Mouse (Mus musculus): Measurements from ENCODE around the gene Rbm15b. TPM values are rescaled to one million over a fixed set of nuclear protein-coding genes. Genes with fewer than 3 reads are reported as not detected.

Rbm15b gene
- polyA plus RNA-seq, 1 experiment from 2014 or later = 23.1 TPM

DNA sequence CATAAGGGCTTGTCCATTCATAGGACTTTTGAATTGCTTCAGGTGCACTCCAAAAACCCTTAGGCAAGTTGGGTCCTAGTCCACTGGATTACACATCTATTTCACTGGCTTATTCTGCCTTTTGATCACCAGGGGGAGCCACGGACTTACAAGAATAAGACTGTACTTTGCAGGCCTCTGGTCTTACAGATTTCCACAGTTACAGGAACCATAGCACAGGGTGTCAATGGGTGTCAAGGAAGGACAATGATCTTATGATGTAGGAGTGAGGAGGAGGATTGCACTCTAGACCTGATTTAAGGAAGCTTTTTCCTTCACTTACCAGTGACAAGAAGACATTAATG, 16.5 kb upstream of the Rbm15b start:
- no peaks in the 10 kb centered on the region for H3K4me1 ChIP-seq (ENCODE audit: control insufficient read depth, insufficient read depth, low read length)
- H3K4me3 ChIP-seq (ENCODE audit: low read depth, low read length) = no peak overlapping the region
- H3K27me3 ChIP-seq (ENCODE audit: control insufficient read depth, insufficient read depth, low read length) = no peaks in the 10 kb centered on the region
- no peaks in the 10 kb centered on the region for H3K9me3 ChIP-seq (ENCODE audit: control insufficient read depth, low read length)
- H3K36me3 ChIP-seq (ENCODE audit: control insufficient read depth, insufficient read depth, low read length) = no peaks in the 10 kb centered on the region
- H3K27ac ChIP-seq (replicated peaks; ENCODE audit: low read depth, low read length) = no peak overlapping the region
- H3K9ac ChIP-seq (ENCODE audit: low read length) = no peak overlapping the region
- no peak overlapping the region for H3K4me2 ChIP-seq (ENCODE audit: low read depth, severe bottlenecking)
- 13% methylated on average over 1 of the region's 1 CpGs for WGBS
- ATAC-seq (ENCODE audit: insufficient number of reproducible peaks, low FRiP score, low TSS enrichment, low read depth) = no peak
- no peak for DNase-seq (ENCODE audit: low spot score)

DNA sequence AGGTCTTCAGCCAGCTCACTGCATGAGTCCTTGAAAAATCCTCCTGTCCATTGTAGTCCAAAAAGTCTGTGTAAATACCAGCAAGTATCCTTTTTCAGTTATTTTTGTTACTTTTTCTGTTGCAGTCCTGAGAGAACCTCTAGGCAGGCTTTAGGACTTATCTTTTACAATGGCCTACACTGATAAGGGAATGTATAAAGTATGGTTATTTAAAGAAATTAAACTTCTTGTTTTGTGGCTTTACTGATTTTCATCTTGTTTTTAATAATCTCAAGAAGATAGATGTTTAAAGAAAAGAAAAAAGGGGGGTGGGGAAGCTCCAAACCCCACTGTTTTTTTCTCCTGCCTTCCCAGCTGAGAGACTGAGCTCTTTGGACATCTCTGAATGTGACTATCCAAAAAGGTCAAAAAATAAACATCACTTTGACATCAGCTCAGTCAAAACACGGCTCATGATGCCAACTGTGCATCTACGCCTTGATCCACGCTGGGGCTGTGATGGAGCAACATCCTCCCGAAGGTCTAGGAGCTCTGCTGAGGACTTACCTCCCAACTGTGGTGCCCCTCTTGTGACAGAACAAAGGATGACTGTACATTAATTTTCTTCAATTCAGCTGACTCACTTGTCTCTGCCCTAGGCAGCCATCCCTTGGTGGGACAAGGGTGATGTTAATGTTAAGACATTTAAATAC, 16.0 kb upstream of the Rbm15b start:
- no peak overlapping the region for H3K9ac ChIP-seq (ENCODE audit: low read length)
- ATAC-seq (ENCODE audit: insufficient number of reproducible peaks, low FRiP score, low TSS enrichment, low read depth) (no peak), DNase-seq (ENCODE audit: low spot score) (no peak)
- no peak overlapping the region for H3K4me3 ChIP-seq (ENCODE audit: low read depth, low read length)
- H3K36me3 ChIP-seq (ENCODE audit: control insufficient read depth, insufficient read depth, low read length) = no peaks in the 10 kb centered on the region
- H3K27me3 ChIP-seq (ENCODE audit: control insufficient read depth, insufficient read depth, low read length) = no peaks in the 10 kb centered on the region
- WGBS = 80% methylated on average over 4 of the region's 4 CpGs
- no peaks in the 10 kb centered on the region for H3K9me3 ChIP-seq (ENCODE audit: control insufficient read depth, low read length)
- no peak overlapping the region for H3K27ac ChIP-seq (replicated peaks; ENCODE audit: low read depth, low read length)
- H3K4me1 ChIP-seq (ENCODE audit: control insufficient read depth, insufficient read depth, low read length) = no peaks in the 10 kb centered on the region
- no peak overlapping the region for H3K4me2 ChIP-seq (ENCODE audit: low read depth, severe bottlenecking)

DNA sequence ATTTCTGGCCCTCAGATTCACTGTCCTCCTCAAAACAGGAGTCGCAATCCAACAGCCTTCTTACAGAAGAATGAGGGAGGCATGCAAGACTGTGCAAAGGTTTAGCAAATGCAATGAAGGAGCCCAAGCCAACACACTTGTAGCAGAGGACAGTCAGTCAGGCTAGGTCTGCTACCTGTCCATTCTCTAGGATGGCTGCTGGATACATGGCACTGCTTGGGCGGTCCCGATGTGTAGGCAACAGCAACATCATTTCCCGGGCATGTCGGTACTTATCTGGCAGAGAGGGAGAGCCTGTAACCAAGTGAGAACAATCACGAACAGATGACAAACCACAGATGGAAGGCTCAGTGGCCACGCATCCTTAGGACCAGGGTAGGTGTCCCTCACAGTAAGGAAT, 14.4 kb upstream of the Rbm15b start:
- Histone ChIP-seq H3K4me2 (ENCODE audit: low read depth, severe bottlenecking) (no peak overlapping the region), H3K4me3 (ENCODE audit: low read depth, low read length) (no peak overlapping the region), H3K27ac (replicated peaks; ENCODE audit: low read depth, low read length) (no peak overlapping the region), H3K27me3 (ENCODE audit: control insufficient read depth, insufficient read depth, low read length) (no peaks in the 10 kb centered on the region), H3K9ac (ENCODE audit: low read length) (no peak overlapping the region), H3K9me3 (ENCODE audit: control insufficient read depth, low read length) (no peaks in the 10 kb centered on the region), H3K36me3 (ENCODE audit: control insufficient read depth, insufficient read depth, low read length) (no peaks in the 10 kb centered on the region), H3K4me1 (ENCODE audit: control insufficient read depth, insufficient read depth, low read length) (no peaks in the 10 kb centered on the region)
- no peak for DNase-seq (ENCODE audit: low spot score)
- ATAC-seq (ENCODE audit: insufficient number of reproducible peaks, low FRiP score, low TSS enrichment, low read depth) = no peak
- 92% methylated on average over 7 of the region's 7 CpGs for WGBS

DNA sequence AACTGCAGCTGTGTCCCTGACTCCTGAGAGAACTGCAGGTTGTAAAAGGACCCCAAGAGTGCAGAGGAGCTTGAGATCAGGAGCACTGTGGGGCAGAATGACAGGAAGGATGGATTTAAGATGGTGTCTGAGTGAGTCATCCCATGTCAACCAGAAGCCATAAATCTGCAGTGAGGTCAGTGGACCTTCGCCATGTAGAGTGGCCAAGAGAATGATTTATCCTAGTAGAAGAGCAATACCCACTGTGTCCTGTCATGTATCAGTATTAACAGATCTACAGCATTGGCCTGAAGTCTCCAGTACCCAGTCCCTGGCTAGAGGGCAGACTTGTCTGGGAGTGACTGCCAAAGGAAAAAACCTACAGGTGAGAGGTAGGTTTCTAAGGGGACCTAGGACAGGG, 11.7 kb upstream of the Rbm15b start:
- H3K27ac ChIP-seq (replicated peaks; ENCODE audit: low read depth, low read length) = no peak overlapping the region
- no peak for DNase-seq (ENCODE audit: low spot score)
- H3K27me3 ChIP-seq (ENCODE audit: control insufficient read depth, insufficient read depth, low read length) = no peaks in the 10 kb centered on the region
- H3K9ac ChIP-seq (ENCODE audit: low read length) = no peak overlapping the region
- no peak overlapping the region for H3K4me3 ChIP-seq (ENCODE audit: low read depth, low read length)
- no peaks in the 10 kb centered on the region for H3K36me3 ChIP-seq (ENCODE audit: control insufficient read depth, insufficient read depth, low read length)
- no peak overlapping the region for H3K4me2 ChIP-seq (ENCODE audit: low read depth, severe bottlenecking)
- 84% methylated on average over 1 of the region's 1 CpGs for WGBS
- H3K4me1 ChIP-seq (ENCODE audit: control insufficient read depth, insufficient read depth, low read length) = no peaks in the 10 kb centered on the region
- ATAC-seq (ENCODE audit: insufficient number of reproducible peaks, low FRiP score, low TSS enrichment, low read depth) = no peak
- H3K9me3 ChIP-seq (ENCODE audit: control insufficient read depth, low read length) = no peaks in the 10 kb centered on the region

DNA sequence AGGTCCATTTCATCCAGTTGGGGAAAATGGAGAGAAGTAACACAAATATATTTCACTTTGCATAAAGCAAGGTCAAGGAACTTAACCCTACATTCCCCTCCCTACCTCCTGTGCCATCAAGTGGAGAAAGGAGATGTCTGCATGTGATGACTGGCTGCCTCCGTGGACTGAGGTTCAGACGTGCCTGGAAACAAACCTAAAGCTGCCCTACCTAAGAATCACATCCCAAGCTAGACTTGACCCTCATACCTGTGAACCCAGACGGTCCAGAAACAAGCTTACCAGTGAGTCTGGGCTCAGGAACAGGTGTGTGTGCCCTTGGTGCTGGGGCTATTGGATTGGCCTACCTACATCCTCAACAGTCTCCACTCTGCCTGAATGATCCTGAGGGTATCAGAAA, 6.1 kb upstream of the Rbm15b start:
- Histone ChIP-seq H3K27ac (replicated peaks; ENCODE audit: low read depth, low read length) (no peak overlapping the region), H3K4me1 (ENCODE audit: control insufficient read depth, insufficient read depth, low read length) (peaks cover 11% of the 10 kb centered on the region), H3K36me3 (ENCODE audit: control insufficient read depth, insufficient read depth, low read length) (peaks cover 11% of the 10 kb centered on the region; the same call in 1 of the 2 replicates), H3K4me3 (ENCODE audit: low read depth, low read length) (no peak overlapping the region), H3K27me3 (ENCODE audit: control insufficient read depth, insufficient read depth, low read length) (no peaks in the 10 kb centered on the region), H3K9me3 (ENCODE audit: control insufficient read depth, low read length) (no peaks in the 10 kb centered on the region), H3K9ac (ENCODE audit: low read length) (no peak overlapping the region), H3K4me2 (ENCODE audit: low read depth, severe bottlenecking) (no peak overlapping the region; the same call in 1 of the 2 replicates)
- WGBS = 59% methylated on average over 3 of the region's 3 CpGs
- ATAC-seq (ENCODE audit: insufficient number of reproducible peaks, low FRiP score, low TSS enrichment, low read depth) = no peak
- no peak for DNase-seq (ENCODE audit: low spot score)

DNA sequence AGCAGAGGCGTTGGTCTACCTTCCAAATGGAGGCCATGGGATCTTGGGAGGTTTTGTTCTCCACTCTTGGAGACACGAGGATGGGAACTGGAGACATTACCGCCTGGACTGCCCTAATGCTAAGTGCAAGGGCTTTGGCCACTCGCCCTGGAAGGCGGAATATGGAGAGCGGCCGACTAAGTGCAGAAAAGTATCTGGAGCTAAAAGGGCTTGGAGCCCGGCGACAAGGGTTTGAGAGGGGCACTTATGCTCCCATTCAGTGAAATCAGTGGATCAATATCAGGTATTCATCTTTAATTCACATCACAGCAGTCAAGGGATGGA, 5.3 kb upstream of the Rbm15b start:
- Histone ChIP-seq H3K36me3 (ENCODE audit: control insufficient read depth, insufficient read depth, low read length) (peaks cover 11% of the 10 kb centered on the region; the same call in 1 of the 2 replicates), H3K4me3 (ENCODE audit: low read depth, low read length) (peak overlapping the region; percentile 93), H3K4me2 (ENCODE audit: low read depth, severe bottlenecking) (peak overlapping the region; percentile 70), H3K9ac (ENCODE audit: low read length) (peak overlapping the region; percentile 65), H3K4me1 (ENCODE audit: control insufficient read depth, insufficient read depth, low read length) (peaks cover 11% of the 10 kb centered on the region), H3K9me3 (ENCODE audit: control insufficient read depth, low read length) (no peaks in the 10 kb centered on the region), H3K27ac (replicated peaks; ENCODE audit: low read depth, low read length) (peak overlapping the region; percentile 89), H3K27me3 (ENCODE audit: control insufficient read depth, insufficient read depth, low read length) (no peaks in the 10 kb centered on the region)
- DNase-seq (ENCODE audit: low spot score) (no peak), ATAC-seq (ENCODE audit: insufficient number of reproducible peaks, low FRiP score, low TSS enrichment, low read depth) (no peak)
- WGBS = under 1% methylated on average over 9 of the region's 9 CpGs

DNA sequence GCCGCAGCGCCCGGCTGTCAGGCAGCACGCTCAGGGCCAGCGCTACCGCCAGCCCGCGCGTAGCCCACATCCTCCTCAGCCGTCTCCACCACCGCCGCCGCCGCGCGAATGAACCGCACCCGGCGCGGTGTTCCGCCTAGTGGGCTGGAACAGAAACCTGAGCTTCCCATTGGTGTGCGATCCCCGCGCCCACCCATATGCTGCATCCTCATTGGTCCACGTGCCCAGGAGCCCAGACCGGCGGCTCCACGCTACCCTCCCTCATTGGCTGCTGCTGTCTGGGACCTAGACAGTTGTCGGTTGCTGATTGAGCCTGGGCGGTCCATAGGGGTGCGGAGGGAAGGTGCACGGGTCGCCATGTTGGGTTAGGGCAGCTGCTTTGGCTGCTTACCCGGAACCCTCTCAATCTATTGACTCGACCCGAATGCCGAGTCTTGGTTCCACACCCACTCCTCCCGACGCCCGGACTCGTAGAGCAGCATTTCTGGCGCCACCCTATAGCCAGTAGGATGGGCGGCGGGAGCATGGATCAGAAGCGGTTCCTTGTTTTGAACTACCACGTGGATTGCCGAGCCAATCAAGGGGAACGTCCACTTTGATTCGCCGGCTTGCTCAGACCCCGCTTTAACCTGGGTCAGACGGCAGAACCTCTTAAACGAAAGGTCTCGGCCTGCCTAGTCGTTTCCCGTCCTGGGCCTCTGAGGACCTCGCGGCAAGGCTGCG, 4.8 kb upstream of the Rbm15b start, which contains the start of gene Manf:
Gene Manf, minus strand, starts transcription at position 151 of the 723 bp plus-strand sequence.
- Histone ChIP-seq H3K9me3 (ENCODE audit: control insufficient read depth, low read length) (no peaks in the 10 kb centered on the region), H3K4me2 (ENCODE audit: low read depth, severe bottlenecking) (peak within 1 kb of the TSS; percentile 70), H3K27ac (replicated peaks; ENCODE audit: low read depth, low read length) (peak within 1 kb of the TSS; percentile 89), H3K9ac (ENCODE audit: low read length) (peak within 1 kb of the TSS; percentile 95), H3K27me3 (ENCODE audit: control insufficient read depth, insufficient read depth, low read length) (no peaks in the 10 kb centered on the region), H3K4me1 (ENCODE audit: control insufficient read depth, insufficient read depth, low read length) (peaks cover 11% of the 10 kb centered on the region), H3K4me3 (ENCODE audit: low read depth, low read length) (peak within 1 kb of the TSS; percentile 93), H3K36me3 (ENCODE audit: control insufficient read depth, insufficient read depth, low read length) (peaks cover 11% of the 10 kb centered on the region; the same call in 1 of the 2 replicates)
- under 1% methylated on average over 59 of the region's 59 CpGs for WGBS
- peak; percentile 97 for DNase-seq (ENCODE audit: low spot score)
- ATAC-seq (ENCODE audit: insufficient number of reproducible peaks, low FRiP score, low TSS enrichment, low read depth) = peak; percentile 98

DNA sequence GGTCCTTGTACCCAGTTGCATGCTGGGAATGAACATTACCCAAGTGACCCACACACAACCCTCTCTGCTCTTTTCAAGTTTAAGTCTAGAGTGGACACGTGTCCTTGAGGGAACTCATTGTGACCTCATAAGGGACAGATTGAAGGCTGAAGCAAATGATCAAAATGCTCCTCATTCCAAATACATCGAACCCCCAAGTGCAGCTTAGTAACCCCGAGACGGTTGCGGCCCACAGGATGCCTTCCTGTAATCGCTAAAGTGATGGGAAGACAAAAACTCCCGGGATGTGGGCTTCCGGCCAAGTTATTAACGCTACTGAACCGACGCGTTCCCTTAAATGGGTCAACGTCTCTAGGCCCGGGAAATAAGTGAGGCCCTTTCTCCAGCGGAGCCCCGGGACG, 4.1 kb upstream of the Rbm15b start:
- H3K4me1 ChIP-seq (ENCODE audit: control insufficient read depth, insufficient read depth, low read length) = peaks cover 11% of the 10 kb centered on the region
- DNase-seq (ENCODE audit: low spot score) (no peak), ATAC-seq (ENCODE audit: insufficient number of reproducible peaks, low FRiP score, low TSS enrichment, low read depth) (no peak)

More for the DNA sequence above, 4.1 kb upstream of the Rbm15b start:
- H3K4me2 ChIP-seq (ENCODE audit: low read depth, severe bottlenecking) = peak overlapping the region; percentile 70
- H3K9ac ChIP-seq (ENCODE audit: low read length) = peak overlapping the region; percentile 95
- no peaks in the 10 kb centered on the region for H3K9me3 ChIP-seq (ENCODE audit: control insufficient read depth, low read length)
- under 1% methylated on average over 17 of the region's 17 CpGs for WGBS
- peaks cover 11% of the 10 kb centered on the region; the same call in 1 of the 2 replicates for H3K36me3 ChIP-seq (ENCODE audit: control insufficient read depth, insufficient read depth, low read length)
- no peaks in the 10 kb centered on the region for H3K27me3 ChIP-seq (ENCODE audit: control insufficient read depth, insufficient read depth, low read length)
- peak overlapping the region; percentile 93 for H3K4me3 ChIP-seq (ENCODE audit: low read depth, low read length)
- H3K27ac ChIP-seq (replicated peaks; ENCODE audit: low read depth, low read length) = peak overlapping the region; percentile 64; the same call in 1 of the 2 replicates

All from limb, embryonic 11.5 days (tissue).